Mouse (Mus musculus) gonadal fat pad, adult 2 months (tissue): ENCODE measurements around the gene Npw. TPM values are rescaled to one million over a fixed set of nuclear protein-coding genes. Genes with fewer than 3 reads are reported as not detected.
"Not testable (repeated sequence)": the region's sequence is repeated elsewhere in the genome, so short reads cannot be mapped to it uniquely, and the experiment has no call there.

ENCODE experiments used
- DNase-seq: peaks from one replicate; pipeline ENCODE4 v3.0.0-alpha.2; 2012; ENCODE audit warnings: low read depth
- polyA plus RNA-seq: library from polyadenylated mRNA; depleted of rRNA; stranded (reverse); fragments of >200 nt; gene quantifications from 2 replicates; pipeline ENCODE4 v1.2.3, GENCODE M21; 2012

Npw gene
- polyA plus RNA-seq, 1 experiment = not detected

- DNase-seq = no peak
Observed at GRCm38 (mm10) chr17:24671346-24671745, 13.1 kb upstream of the Npw start.

GRCm38 (mm10) chr17:24670246-24670844, 12.1 kb upstream of the Npw start:
- no peak for DNase-seq

- no peak for DNase-seq
Observed at GRCm38 (mm10) chr17:24669545-24670245, 11.4 kb upstream of the Npw start, which contains the start of gene Zfp598. Zfp598 (plus strand) TSS chr17:24669687.

- DNase-seq = not testable (repeated sequence)
Observed at GRCm38 (mm10) chr17:24669214-24669544, 10.9 kb upstream of the Npw start.

GRCm38 (mm10) chr17:24667416-24667815, 9.2 kb upstream of the Npw start:
- no peak for DNase-seq

GRCm38 (mm10) chr17:24667011-24667410, 8.8 kb upstream of the Npw start:
- not testable (repeated sequence) for DNase-seq

- no peak for DNase-seq
Observed at GRCm38 (mm10) chr17:24654969-24655368, 3.3 kb downstream of the Npw start.

GRCm38 (mm10) chr17:24653967-24654710, 4.1 kb downstream of the Npw start:
- DNase-seq = no peak

GRCm38 (mm10) chr17:24651835-24652234, 6.4 kb downstream of the Npw start:
- no peak for DNase-seq

- no peak for DNase-seq
Observed at GRCm38 (mm10) chr17:24650766-24651165, 7.5 kb downstream of the Npw start.

- DNase-seq = no peak
Observed at GRCm38 (mm10) chr17:24650070-24650616, 8.1 kb downstream of the Npw start, which contains the start of gene Slc9a3r2. Slc9a3r2 (minus strand) TSS chr17:24650327.

- no peak for DNase-seq
Observed at GRCm38 (mm10) chr17:24649581-24650069, 8.6 kb downstream of the Npw start.

GRCm38 (mm10) chr17:24648731-24649377, 9.4 kb downstream of the Npw start:
- no peak for DNase-seq

- DNase-seq = no peak
Observed at GRCm38 (mm10) chr17:24647493-24647892, 10.8 kb downstream of the Npw start.

- no peak for DNase-seq
Observed at GRCm38 (mm10) chr17:24646381-24646780, 11.9 kb downstream of the Npw start.

GRCm38 (mm10) chr17:24645916-24646315, 12.3 kb downstream of the Npw start:
- no peak for DNase-seq

- DNase-seq = no peak
Observed at GRCm38 (mm10) chr17:24644875-24645721, 13.2 kb downstream of the Npw start.

- no peak for DNase-seq
Observed at GRCm38 (mm10) chr17:24644030-24644715, 14.1 kb downstream of the Npw start.

- DNase-seq = no peak
Observed at GRCm38 (mm10) chr17:24642791-24643343, 15.4 kb downstream of the Npw start.

- no peak for DNase-seq
Observed at GRCm38 (mm10) chr17:24641944-24642343, 16.3 kb downstream of the Npw start.
